Mouse (Mus musculus) limb, embryonic 11.5 days (tissue): ENCODE results near the gene Psmg4. TPM values are rescaled to one million over a fixed set of nuclear protein-coding genes. Genes with fewer than 3 reads are reported as not detected.

Experiments
- ATAC-seq: fragments of 200-750 bp; cut with Nextera tagmentation; 2 replicates; pipeline ENCODE4 v1.8.0; 2017; ENCODE audit warnings: low read depth; ENCODE audit not compliant: insufficient number of reproducible peaks, low FRiP score, low TSS enrichment
- DNase-seq: peaks from one replicate; pipeline ENCODE4 v3.0.0-alpha.2; 2015; ENCODE audit warnings: low spot score
- H3K27ac ChIP-seq: fragments of 300-500 bp; sonication (generic); replicated peaks from 2 replicates; pipeline ENCODE4 v1.5.1; 2014; ENCODE audit warnings: low read depth, mild to moderate bottlenecking, low read length
- H3K27me3 ChIP-seq: fragments of 300-500 bp; sonication (generic); 2 replicates; pipeline ENCODE4 v1.6.1; 2014; ENCODE audit warnings: mild to moderate bottlenecking, low read length, mixed read lengths; ENCODE audit not compliant: control insufficient read depth, insufficient read depth
- H3K36me3 ChIP-seq: fragments of 300-500 bp; sonication (generic); 2 replicates; pipeline ENCODE4 v1.6.1; 2014; ENCODE audit warnings: mild to moderate bottlenecking, low read length, moderate library complexity, mixed read lengths; ENCODE audit not compliant: control insufficient read depth, insufficient read depth
- H3K4me1 ChIP-seq: fragments of 300-500 bp; sonication (generic); 2 replicates; pipeline ENCODE4 v1.6.1; 2014; ENCODE audit warnings: low read length, mixed read lengths; ENCODE audit not compliant: control insufficient read depth, insufficient read depth
- H3K4me2 ChIP-seq: fragments of 300-500 bp; sonication (generic); 2 replicates; pipeline ENCODE4 v1.6.1; 2014; ENCODE audit warnings: low read depth, mild to moderate bottlenecking, moderate library complexity; ENCODE audit not compliant: severe bottlenecking
- H3K4me3 ChIP-seq: fragments of 300-500 bp; sonication (generic); 2 replicates; pipeline ENCODE4 v1.5.1; 2014; ENCODE audit warnings: low read depth, low read length
- H3K9ac ChIP-seq: fragments of 300-500 bp; sonication (generic); 2 replicates; pipeline ENCODE4 v1.6.1; 2014; ENCODE audit warnings: mild to moderate bottlenecking, low read length
- H3K9me3 ChIP-seq: fragments of 300-500 bp; sonication (generic); 2 replicates; pipeline ENCODE4 v1.6.1; 2016; ENCODE audit warnings: low read length; ENCODE audit not compliant: control insufficient read depth
- WGBS: fragments of 180-500 bp; shearing (Covaris S2); extraction: QIAGEN DNeasy Blood & Tissue Kit; methylation state at CpG from one replicate; pipeline ENCODE4 v1.1.7; 2014; 5-methylcytosine and 5-hydroxymethylcytosine counted together
- polyA plus RNA-seq: library from polyadenylated mRNA; unstranded; fragments of >200 nt; fragmentation: Nextera tagmentation; extraction: Ambion mirVana; gene quantifications from 2 replicates; pipeline ENCODE4 v1.2.1, GENCODE M21; 2014

Psmg4 gene
- polyA plus RNA-seq, 1 experiment from 2014 or later: 88.2 TPM

DNA sequence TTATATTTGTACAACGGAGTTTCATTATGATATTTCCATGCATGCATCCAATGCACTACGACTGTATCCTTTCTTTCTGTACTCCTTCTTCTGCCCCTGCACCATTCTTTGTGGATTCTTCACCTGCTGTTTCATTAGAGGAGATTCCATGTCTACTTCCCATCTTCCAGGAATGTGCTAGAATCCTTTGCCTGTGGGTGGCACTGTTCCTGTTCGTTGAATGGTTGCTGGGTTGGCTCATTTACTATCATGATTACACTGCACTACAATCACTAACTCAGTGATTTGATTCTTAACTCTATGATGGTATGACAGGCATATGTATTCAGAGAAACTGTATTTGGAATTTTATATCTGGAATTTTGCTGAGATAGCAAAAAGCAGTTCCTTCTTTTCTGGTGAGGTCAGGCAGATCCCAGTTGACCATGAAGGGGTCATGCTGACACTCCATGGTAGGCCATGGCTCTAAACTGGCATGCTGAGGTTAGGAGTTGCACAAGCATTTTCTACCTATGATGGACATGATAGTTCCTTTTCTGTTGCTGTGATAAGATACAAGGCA, 5.1 kb upstream of the Psmg4 start:
- 92% methylated on average over 3 of the region's 3 CpGs for WGBS
- H3K9me3 ChIP-seq: no peaks in the 10 kb centered on the region
- no peak for ATAC-seq
- no peaks in the 10 kb centered on the region for H3K36me3 ChIP-seq
- no peak overlapping the region for H3K4me3 ChIP-seq
- H3K27me3 ChIP-seq: no peaks in the 10 kb centered on the region
- no peak for DNase-seq
- peaks cover 2% of the 10 kb centered on the region; the same call in 1 of the 2 replicates for H3K4me1 ChIP-seq
- H3K4me2 ChIP-seq: no peak overlapping the region
- no peak overlapping the region for H3K27ac ChIP-seq
- H3K9ac ChIP-seq: no peak overlapping the region

DNA sequence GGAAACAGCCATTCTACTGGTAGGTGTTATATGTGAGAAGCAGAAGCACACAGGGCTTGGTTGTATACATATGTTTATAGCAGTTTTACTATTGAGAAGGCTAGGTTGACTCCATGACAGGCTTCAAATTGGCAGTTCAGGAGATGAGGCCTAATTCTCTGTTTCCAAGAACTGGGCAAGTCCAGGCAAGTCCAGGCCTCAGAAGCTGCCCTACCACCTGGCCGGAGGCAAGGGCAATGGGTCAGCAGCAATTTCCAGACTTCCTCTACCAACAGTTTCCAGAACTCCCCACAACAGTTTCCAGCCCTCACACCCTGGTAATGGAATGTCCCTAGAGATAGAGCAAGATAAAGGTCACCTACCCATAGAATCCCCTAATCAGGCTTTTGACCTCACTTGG, 2.8 kb upstream of the Psmg4 start:
- H3K27me3 ChIP-seq: no peaks in the 10 kb centered on the region
- H3K4me1 ChIP-seq: peaks cover 5% of the 10 kb centered on the region
- WGBS: 79% methylated on average over 1 of the region's 1 CpGs
- no peak overlapping the region for H3K9ac ChIP-seq
- H3K4me2 ChIP-seq: no peak overlapping the region
- H3K27ac ChIP-seq: no peak overlapping the region
- no peaks in the 10 kb centered on the region for H3K36me3 ChIP-seq
- ATAC-seq: no peak
- H3K4me3 ChIP-seq: no peak overlapping the region
- DNase-seq: no peak
- H3K9me3 ChIP-seq: no peaks in the 10 kb centered on the region

DNA sequence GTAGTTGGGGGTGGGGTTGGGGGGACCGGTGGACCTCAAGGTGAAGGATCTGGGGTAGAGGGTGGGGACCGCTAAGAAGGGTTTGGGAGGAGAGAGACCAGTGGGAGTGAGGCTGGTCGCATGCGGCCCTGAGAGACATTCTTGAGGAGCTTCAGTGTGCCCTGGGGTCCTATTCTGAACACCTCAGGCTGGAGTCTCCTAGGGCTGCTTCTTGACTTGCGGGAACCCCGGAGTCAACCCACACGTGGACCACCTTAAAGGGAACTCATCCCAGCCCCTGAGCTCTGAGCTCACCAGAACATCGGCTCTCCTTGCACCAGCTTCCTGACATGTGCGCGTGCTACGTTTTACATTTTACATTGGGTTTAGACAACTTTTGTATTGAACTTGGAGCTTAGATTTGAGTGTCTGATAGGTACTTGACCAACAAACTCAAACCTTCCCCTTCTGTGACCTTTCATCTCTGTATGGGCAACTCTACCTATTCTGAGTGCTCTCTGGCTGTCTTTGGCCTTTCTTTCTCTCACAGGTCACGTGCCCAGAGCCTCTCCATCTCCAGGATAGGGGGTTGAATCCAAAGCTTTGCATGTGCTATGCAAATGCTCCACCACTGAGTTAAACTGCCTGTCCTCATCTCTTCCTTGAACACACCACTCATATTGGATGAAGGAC, 676 bp downstream of the Psmg4 start:
- Histone ChIP-seq H3K4me1 (peaks cover 5% of the 10 kb centered on the region), H3K27ac (peak overlapping the region; percentile 65; the same call in 1 of the 2 replicates), H3K4me3 (peak overlapping the region; percentile 66), H3K4me2 (peak overlapping the region; percentile 46), H3K9me3 (no peaks in the 10 kb centered on the region), H3K36me3 (peaks cover 7% of the 10 kb centered on the region; the same call in 1 of the 2 replicates), H3K27me3 (no peaks in the 10 kb centered on the region), H3K9ac (peak overlapping the region; percentile 78)
- no peak for DNase-seq
- WGBS: 48% methylated on average over 12 of the region's 12 CpGs
- no peak for ATAC-seq

DNA sequence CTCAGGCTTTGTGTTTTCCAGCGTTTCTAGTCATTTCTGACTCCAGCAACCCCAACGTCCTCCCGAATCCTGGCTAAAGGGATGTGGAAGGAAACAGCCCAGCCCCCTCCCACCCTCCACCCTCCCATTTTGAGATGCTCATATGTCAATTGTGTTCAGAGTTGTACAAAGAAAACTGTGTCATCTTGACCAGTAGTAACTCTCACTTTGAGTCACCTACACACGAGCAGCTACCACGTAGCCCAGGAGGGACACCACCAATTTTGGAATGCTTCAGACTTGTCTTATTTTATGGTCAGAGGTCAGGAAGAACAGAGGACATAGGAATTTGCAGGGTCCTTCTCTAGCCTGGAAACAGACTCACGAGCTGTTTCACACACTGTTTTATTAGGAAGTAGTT, 11.3 kb downstream of the Psmg4 start:
- DNase-seq (no peak), ATAC-seq (no peak)
- H3K4me3 ChIP-seq: no peak overlapping the region
- 92% methylated on average over 6 of the region's 6 CpGs for WGBS
- H3K27ac ChIP-seq: no peak overlapping the region
- no peak overlapping the region for H3K4me2 ChIP-seq
- H3K9ac ChIP-seq: no peak overlapping the region
- no peaks in the 10 kb centered on the region for H3K27me3 ChIP-seq
- no peaks in the 10 kb centered on the region for H3K4me1 ChIP-seq
- H3K36me3 ChIP-seq: no peaks in the 10 kb centered on the region
- no peaks in the 10 kb centered on the region for H3K9me3 ChIP-seq

DNA sequence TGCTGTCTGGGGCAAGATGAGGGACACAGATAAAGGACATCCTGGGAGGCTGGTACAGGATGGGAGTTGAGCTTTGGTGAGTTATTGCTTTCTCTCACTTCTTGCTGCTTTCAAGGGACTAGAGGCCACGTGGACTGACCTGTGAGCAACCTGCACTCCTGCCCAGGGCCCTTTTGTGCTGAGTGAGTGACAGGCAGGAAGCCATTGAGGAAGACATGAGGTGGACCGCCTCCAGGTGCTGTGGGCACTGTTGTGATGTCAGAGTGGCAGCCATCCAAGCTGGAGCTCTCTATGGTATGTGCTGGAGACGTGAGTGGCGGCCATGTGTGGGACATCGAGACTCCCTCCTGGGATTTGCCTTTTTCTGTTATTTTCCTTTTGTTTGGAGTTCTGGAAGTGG, 18.9 kb downstream of the Psmg4 start:
- WGBS: 93% methylated on average over 5 of the region's 5 CpGs
- Histone ChIP-seq H3K27me3 (no peaks in the 10 kb centered on the region), H3K4me2 (no peak overlapping the region), H3K4me1 (no peaks in the 10 kb centered on the region), H3K27ac (no peak overlapping the region), H3K36me3 (peaks cover 4% of the 10 kb centered on the region; the same call in 1 of the 2 replicates), H3K4me3 (no peak overlapping the region), H3K9ac (no peak overlapping the region), H3K9me3 (no peaks in the 10 kb centered on the region)
- ATAC-seq (no peak), DNase-seq (no peak)

DNA sequence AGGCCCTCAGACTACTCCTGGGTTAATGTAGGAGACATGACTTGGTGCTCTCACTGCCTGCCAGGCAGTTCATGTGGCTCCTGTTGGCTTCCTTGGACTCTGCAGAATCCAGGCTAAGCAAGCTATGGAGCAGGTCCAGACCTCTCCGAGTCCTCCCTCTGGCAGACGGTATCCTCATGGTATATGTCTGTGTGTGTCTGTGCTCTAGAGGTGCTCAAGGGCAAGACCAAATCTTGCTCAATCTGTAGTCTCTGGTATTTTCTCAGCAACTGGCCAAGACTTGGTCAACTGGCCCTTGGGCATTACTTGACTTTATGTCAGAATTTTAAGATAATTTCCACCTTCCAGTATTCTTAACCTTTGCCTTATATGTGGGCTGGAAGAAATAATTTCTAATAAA, 22.6 kb downstream of the Psmg4 start:
- ATAC-seq (no peak), DNase-seq (no peak)
- Histone ChIP-seq H3K4me3 (no peak overlapping the region), H3K36me3 (peaks cover 2% of the 10 kb centered on the region; the same call in 1 of the 2 replicates), H3K4me1 (no peaks in the 10 kb centered on the region), H3K4me2 (no peak overlapping the region), H3K9ac (no peak overlapping the region), H3K9me3 (no peaks in the 10 kb centered on the region), H3K27ac (no peak overlapping the region), H3K27me3 (no peaks in the 10 kb centered on the region)
- 84% methylated on average over 2 of the region's 2 CpGs for WGBS

DNA sequence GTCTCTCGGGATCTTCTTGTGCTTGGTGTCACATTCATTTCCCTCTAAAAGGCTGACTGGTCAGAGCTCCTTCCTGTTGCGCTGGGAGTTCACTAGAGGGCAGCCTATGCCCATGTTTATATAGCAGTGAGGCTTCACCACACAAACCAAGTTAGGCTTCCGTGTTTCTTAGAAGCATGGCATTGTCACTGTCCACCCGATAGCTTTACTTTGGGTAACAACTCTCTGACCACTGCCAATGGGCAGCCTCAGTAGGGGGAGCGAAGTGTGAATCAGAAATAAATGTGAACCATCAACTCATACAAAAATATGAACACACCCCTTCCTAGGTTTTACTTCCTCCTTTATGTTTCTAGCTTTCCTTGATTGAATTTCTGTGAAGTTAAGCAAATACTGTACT, 24.8 kb downstream of the Psmg4 start:
- H3K27ac ChIP-seq: no peak overlapping the region
- no peak overlapping the region for H3K4me3 ChIP-seq
- no peak overlapping the region for H3K9ac ChIP-seq
- H3K27me3 ChIP-seq: no peaks in the 10 kb centered on the region
- WGBS: 20% methylated on average over 5 of the region's 5 CpGs
- H3K36me3 ChIP-seq: peaks cover 2% of the 10 kb centered on the region; the same call in 1 of the 2 replicates
- H3K4me2 ChIP-seq: no peak overlapping the region
- ATAC-seq (0 out of 2 replicates have a peak, but pooled peaks have one; percentile 57), DNase-seq (peak; percentile 68)
- H3K9me3 ChIP-seq: no peaks in the 10 kb centered on the region
- H3K4me1 ChIP-seq: no peaks in the 10 kb centered on the region

DNA sequence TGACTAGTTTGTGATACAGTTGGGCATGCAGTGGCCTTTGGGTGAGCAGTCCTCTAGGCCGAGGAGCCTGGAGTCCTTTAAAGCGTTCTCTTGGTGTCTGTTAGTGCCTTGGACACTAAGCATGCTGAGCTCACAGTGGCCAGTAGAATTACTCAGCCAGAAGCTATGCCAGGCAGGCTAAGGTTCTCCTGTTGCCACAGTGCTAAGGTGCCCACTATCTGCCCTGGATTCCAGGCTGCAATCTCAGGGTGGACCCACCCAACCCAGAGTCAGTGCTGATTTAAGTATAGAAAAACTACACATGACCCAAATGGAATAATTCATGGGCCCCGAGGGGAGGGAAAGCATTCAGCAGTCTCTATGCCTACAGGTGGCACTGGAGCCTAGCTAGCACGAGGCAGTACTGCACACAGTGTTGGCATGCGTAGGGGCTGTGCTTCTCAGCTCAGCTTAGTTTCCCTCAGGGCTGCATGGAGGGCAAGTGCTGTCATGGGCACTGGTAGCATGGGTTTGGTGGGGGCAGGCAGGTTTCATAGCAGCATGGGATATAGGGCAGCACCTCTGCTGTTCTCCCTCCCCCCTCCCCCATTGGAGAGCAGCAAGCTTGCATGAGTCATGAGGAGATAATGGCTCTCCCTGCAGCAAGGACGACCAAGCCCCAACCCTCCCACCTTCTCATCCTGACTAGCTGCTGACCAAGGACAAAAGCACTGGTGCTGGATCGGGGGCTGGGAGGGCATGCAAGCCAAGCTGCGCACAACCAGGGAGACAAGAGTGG, 29.8 kb downstream of the Psmg4 start:
- Histone ChIP-seq H3K9me3 (no peaks in the 10 kb centered on the region), H3K4me1 (no peaks in the 10 kb centered on the region), H3K27me3 (no peaks in the 10 kb centered on the region), H3K4me2 (no peak overlapping the region), H3K27ac (no peak overlapping the region), H3K4me3 (no peak overlapping the region), H3K9ac (no peak overlapping the region), H3K36me3 (no peaks in the 10 kb centered on the region; the same call in 1 of the 2 replicates)
- WGBS: 73% methylated on average over 8 of the region's 8 CpGs
- ATAC-seq: 0 out of 2 replicates have a peak, but pooled peaks have one; percentile 39
- DNase-seq: no peak
